Comparison of ENCODE assay signal across 28 mouse cellular contexts in the genomic region with DNA sequence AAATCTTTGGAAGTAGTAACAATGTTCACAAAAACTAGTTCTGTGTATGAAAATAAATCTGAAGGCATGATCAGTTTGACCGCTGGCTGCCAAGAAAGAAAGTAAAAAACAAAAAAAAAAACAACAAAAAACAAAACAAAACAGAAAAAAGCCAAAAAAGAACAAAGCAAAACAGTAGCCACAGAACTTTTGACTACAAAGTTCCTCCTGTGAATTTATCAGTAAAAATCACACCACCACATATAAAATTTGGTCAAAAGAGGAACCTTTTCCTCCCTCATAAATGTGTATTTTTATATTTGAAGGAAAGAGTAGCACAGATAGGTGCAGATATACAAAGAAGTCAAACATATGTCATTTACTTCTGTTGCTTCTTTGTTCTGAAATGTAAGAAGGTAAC.
"Had no signal": no experiment of that assay in that cellular context is flagged by ENCODE, and none has a peak within 500 bp of the region (broad histone marks: within the 10 kb centered on the region; RNA-seq: fewer than 3 reads in every experiment).

No protein-coding gene starts in this region.

- H3K4me3 ChIP-seq: limb, embryonic 10.5 days; limb, embryonic 12.5 days; limb, embryonic 13.5 days; limb, embryonic 15.5 days; liver, embryonic 12.5 days; liver, embryonic 13.5 days; liver, embryonic 15.5 days; lung, embryonic 15.5 days; megakaryocyte, embryonic 14.5 days; midbrain, embryonic 10.5 days; midbrain, embryonic 12.5 days; midbrain, embryonic 13.5 days; midbrain, embryonic 15.5 days; myocyte; neural tube, embryonic 12.5 days had no signal

- H3K27me3 ChIP-seq: limb, embryonic 12.5 days; limb, embryonic 13.5 days; limb, embryonic 15.5 days; liver, embryonic 12.5 days; liver, embryonic 13.5 days; liver, embryonic 15.5 days; lung, embryonic 15.5 days; megakaryocyte, embryonic 14.5 days; midbrain, embryonic 12.5 days; midbrain, embryonic 13.5 days; midbrain, embryonic 15.5 days; neural tube, embryonic 12.5 days had no signal

- H3K9me3 ChIP-seq: limb, embryonic 10.5 days; limb, embryonic 12.5 days; limb, embryonic 13.5 days; limb, embryonic 15.5 days; liver, embryonic 12.5 days; liver, embryonic 13.5 days; liver, embryonic 15.5 days; lung, embryonic 15.5 days; megakaryocyte, embryonic 14.5 days; midbrain, embryonic 10.5 days; midbrain, embryonic 12.5 days; midbrain, embryonic 13.5 days; midbrain, embryonic 15.5 days; neural tube, embryonic 12.5 days had no signal

- DNase-seq: left cerebral cortex, postnatal 4 days; liver; liver, embryonic 13.5 days; liver, postnatal 0 days; lung, adult 18-20 months; lung, adult 2 months; lung, embryonic 14.5 days; lung, postnatal 10 days; lung, postnatal 14 days; lung, postnatal 36 days; lung, postnatal 4 days; midbrain, embryonic 14.5 days had no signal

- H3K4me1 ChIP-seq: limb, embryonic 12.5 days; limb, embryonic 13.5 days; liver, embryonic 12.5 days; liver, embryonic 13.5 days; liver, embryonic 15.5 days; lung, embryonic 15.5 days; midbrain, embryonic 12.5 days; midbrain, embryonic 13.5 days; neural tube, embryonic 12.5 days had no signal

- H3K36me3 ChIP-seq: liver, embryonic 13.5 days; liver, embryonic 15.5 days; midbrain, embryonic 15.5 days; neural tube, embryonic 12.5 days had no signal

- H3K9ac ChIP-seq: limb, embryonic 12.5 days; limb, embryonic 13.5 days; limb, embryonic 15.5 days; liver, embryonic 12.5 days; liver, embryonic 13.5 days; liver, embryonic 14.5 days; liver, embryonic 15.5 days; liver, postnatal 0 days; lung, embryonic 14.5 days; lung, embryonic 15.5 days; midbrain, embryonic 12.5 days; midbrain, embryonic 13.5 days; midbrain, embryonic 15.5 days; neural tube, embryonic 12.5 days had no signal

- H3K27ac ChIP-seq: limb, embryonic 10.5 days; limb, embryonic 12.5 days; limb, embryonic 13.5 days; limb, embryonic 15.5 days; liver, embryonic 12.5 days; liver, embryonic 13.5 days; liver, embryonic 14.5 days; liver, embryonic 15.5 days; lung, embryonic 15.5 days; macrophage; midbrain, embryonic 10.5 days; midbrain, embryonic 12.5 days; midbrain, embryonic 13.5 days; midbrain, embryonic 15.5 days; neural tube, embryonic 12.5 days had no signal
